Mouse (Mus musculus) MEL (cell line): ENCODE data around the gene Gm9745.

Source experiments
- CTCF ChIP-seq, 3 experiments: IDR thresholded peaks in 2 of 3; conservative IDR thresholded peaks in 1 of 3; 2 replicates each; pipeline ENCODE4 v1.5.1; 2011 to 2012; ENCODE audit warnings: low read length in 3 of 3, low read depth in 2 of 3, mild to moderate bottlenecking in 2 of 3, improper control_type of control experiment in 1 of 3, inconsistent platforms in 1 of 3, mixed read lengths in 1 of 3, moderate library complexity in 1 of 3; ENCODE audit not compliant: control insufficient read depth in 1 of 3, insufficient read depth in 1 of 3, poor library complexity in 1 of 3, severe bottlenecking in 1 of 3
- POLR2A ChIP-seq, 2 experiments: IDR thresholded peaks; 2 replicates each; pipeline ENCODE4 v1.6.1; 2011 to 2012; ENCODE audit warnings: low read length in 2 of 2, mild to moderate bottlenecking in 2 of 2, control low read depth in 1 of 2, improper control_type of control experiment in 1 of 2, low read depth in 1 of 2, moderate library complexity in 1 of 2; ENCODE audit not compliant: control insufficient read depth in 1 of 2, insufficient read depth in 1 of 2, poor library complexity in 1 of 2
- TCF12 ChIP-seq: IDR thresholded peaks from 2 replicates; pipeline ENCODE4 v1.6.1; 2014; ENCODE audit warnings: low read depth, mild to moderate bottlenecking, inconsistent platforms, low read length, improper control_type of control experiment, moderate library complexity
- ZMIZ1 ChIP-seq: IDR thresholded peaks from 2 replicates; pipeline ENCODE4 v1.6.1; 2012; ENCODE audit warnings: low read depth, mild to moderate bottlenecking, inconsistent platforms, low read length, improper control_type of control experiment, moderate library complexity
- ZNF384 ChIP-seq: IDR thresholded peaks from 2 replicates; pipeline ENCODE4 v1.6.1; 2012; ENCODE audit warnings: low read depth, mild to moderate bottlenecking, inconsistent platforms, low read length, improper control_type of control experiment

GRCm38 (mm10) chr13:8995990-8996786, 48.2 kb upstream of the Gm9745 start, which contains the start of gene Gtpbp4:
- TF ChIP-seq TCF12 = peak; percentile 55; the same call in 1 of the 2 replicates
- 0 out of 2 replicates have a peak, but pooled peaks have one; percentile 7 for TF ChIP-seq ZMIZ1
- no peak for TF ChIP-seq ZNF384
- peak; percentile 30 to 88 (median 84); a peak in 5 of 6 replicates for TF ChIP-seq CTCF (IDR thresholded peaks at IDR 0.05 in 2 of 3, conservative IDR thresholded peaks at IDR 0.05 in 1 of 3; ENCODE audit: control insufficient read depth in 1 of 3, insufficient read depth in 1 of 3, low read depth in 2 of 3, low read length in 3 of 3, poor library complexity in 1 of 3, severe bottlenecking in 1 of 3)
- peak; percentile 54 to 92 for TF ChIP-seq POLR2A (IDR thresholded peaks at IDR 0.05; ENCODE audit: control insufficient read depth in 1 of 2, insufficient read depth in 1 of 2, low read depth in 1 of 2, low read length in 2 of 2, poor library complexity in 1 of 2)
